Mouse (Mus musculus) MEL (cell line): ENCODE data around the gene Ift88.

ENCODE experiments used
- E2F4 ChIP-seq: IDR thresholded peaks from 2 replicates; pipeline ENCODE4 v1.6.1; 2011; ENCODE audit warnings: low read depth, low read length, improper control_type of control experiment, borderline replicate concordance
- ETS1 ChIP-seq: IDR thresholded peaks from 2 replicates; pipeline ENCODE4 v1.6.1; 2012; ENCODE audit warnings: low read depth, mild to moderate bottlenecking, inconsistent platforms, low read length, improper control_type of control experiment, moderate library complexity
- GABPA ChIP-seq: IDR thresholded peaks from 2 replicates; pipeline ENCODE4 v1.6.1; 2012; ENCODE audit warnings: low read depth, mild to moderate bottlenecking, inconsistent platforms, low read length, improper control_type of control experiment, moderate library complexity
- GATA1 ChIP-seq: IDR thresholded peaks from 2 replicates; pipeline ENCODE4 v1.6.1; 2011; ENCODE audit warnings: low read depth, low read length, improper control_type of control experiment
- UBTF ChIP-seq: IDR thresholded peaks from 2 replicates; pipeline ENCODE4 v1.6.1; 2012; ENCODE audit warnings: low read depth, mild to moderate bottlenecking, inconsistent platforms, low read length, improper control_type of control experiment, moderate library complexity, borderline replicate concordance; ENCODE audit not compliant: insufficient read depth

GRCm38 (mm10) chr14:57526050-57526623 is 102.3 kb downstream of the Ift88 start:
- TF ChIP-seq GABPA (no peak), ETS1 (no peak), GATA1 (no peak), UBTF (no peak), E2F4 (no peak)
